Mouse (Mus musculus): Measurements from ENCODE around the gene Shb. TPM values are rescaled to one million over a fixed set of nuclear protein-coding genes. Genes with fewer than 3 reads are reported as not detected.

Gene Shb
- polyA plus RNA-seq, 1 experiment from 2014 or later: 7.3 TPM

- WGBS: 64% methylated on average over 4 of the region's 4 CpGs
- DNase-seq (ENCODE audit: low spot score) (no peak), ATAC-seq (replicated peaks; ENCODE audit: low FRiP score, low TSS enrichment, low read depth) (no peak)
- Histone ChIP-seq H3K27ac (ENCODE audit: low read depth) (no peak overlapping the region), H3K4me2 (ENCODE audit: low read length) (no peak overlapping the region), H3K9ac (ENCODE audit: low read length) (no peak overlapping the region), H3K27me3 (replicated peaks; ENCODE audit: control insufficient read depth, insufficient read depth, low read length) (no peaks in the 10 kb centered on the region), H3K4me3 (ENCODE audit: low read depth, low read length) (no peak overlapping the region), H3K36me3 (ENCODE audit: control insufficient read depth, insufficient read depth, low read length) (peaks cover 15% of the 10 kb centered on the region; the same call in 1 of the 2 replicates), H3K9me3 (ENCODE audit: control insufficient read depth, low read length) (no peaks in the 10 kb centered on the region), H3K4me1 (replicated peaks; ENCODE audit: control insufficient read depth, insufficient read depth, low read length) (peaks cover 35% of the 10 kb centered on the region)
These were observed 77.3 kb downstream of the Shb start for GRCm38 (mm10) chr4:45455001-45455400.

- H3K27me3 ChIP-seq (replicated peaks; ENCODE audit: control insufficient read depth, insufficient read depth, low read length): no peaks in the 10 kb centered on the region
- peaks cover 26% of the 10 kb centered on the region for H3K4me1 ChIP-seq (replicated peaks; ENCODE audit: control insufficient read depth, insufficient read depth, low read length)
- peaks cover 15% of the 10 kb centered on the region; the same call in 1 of the 2 replicates for H3K36me3 ChIP-seq (ENCODE audit: control insufficient read depth, insufficient read depth, low read length)
- H3K9ac ChIP-seq (ENCODE audit: low read length): no peak overlapping the region
- no peak overlapping the region for H3K4me3 ChIP-seq (ENCODE audit: low read depth, low read length)
- peak; percentile 62 for DNase-seq (ENCODE audit: low spot score)
- WGBS: 66% methylated on average over 3 of the region's 3 CpGs
- no peaks in the 10 kb centered on the region for H3K9me3 ChIP-seq (ENCODE audit: control insufficient read depth, low read length)
- H3K27ac ChIP-seq (ENCODE audit: low read depth): peak overlapping the region; percentile 88
- peak; percentile 65 for ATAC-seq (replicated peaks; ENCODE audit: low FRiP score, low TSS enrichment, low read depth)
- H3K4me2 ChIP-seq (ENCODE audit: low read length): no peak overlapping the region
These were observed 78.9 kb downstream of the Shb start for GRCm38 (mm10) chr4:45453271-45453851.

- peak overlapping the region; percentile 1; the same call in 1 of the 2 replicates for H3K4me2 ChIP-seq (ENCODE audit: low read length)
These were observed 79.6 kb downstream of the Shb start for GRCm38 (mm10) chr4:45452569-45453111.

GRCm38 (mm10) chr4:45449012-45449411 lies 83.3 kb downstream of the Shb start:
- Histone ChIP-seq H3K9ac (ENCODE audit: low read length) (no peak overlapping the region), H3K27me3 (replicated peaks; ENCODE audit: control insufficient read depth, insufficient read depth, low read length) (no peaks in the 10 kb centered on the region), H3K36me3 (ENCODE audit: control insufficient read depth, insufficient read depth, low read length) (peaks cover 9% of the 10 kb centered on the region), H3K4me2 (ENCODE audit: low read length) (no peak overlapping the region), H3K4me3 (ENCODE audit: low read depth, low read length) (no peak overlapping the region), H3K27ac (ENCODE audit: low read depth) (no peak overlapping the region), H3K9me3 (ENCODE audit: control insufficient read depth, low read length) (no peaks in the 10 kb centered on the region), H3K4me1 (replicated peaks; ENCODE audit: control insufficient read depth, insufficient read depth, low read length) (peaks cover 19% of the 10 kb centered on the region)
- no peak for DNase-seq (ENCODE audit: low spot score)
- WGBS: 78% methylated on average over 5 of the region's 5 CpGs
- ATAC-seq (replicated peaks; ENCODE audit: low FRiP score, low TSS enrichment, low read depth): no peak

More at GRCm38 (mm10) chr4:45452569-45453111, 79.6 kb downstream of the Shb start:
- Histone ChIP-seq H3K27me3 (replicated peaks; ENCODE audit: control insufficient read depth, insufficient read depth, low read length) (no peaks in the 10 kb centered on the region), H3K4me1 (replicated peaks; ENCODE audit: control insufficient read depth, insufficient read depth, low read length) (peaks cover 26% of the 10 kb centered on the region), H3K36me3 (ENCODE audit: control insufficient read depth, insufficient read depth, low read length) (peaks cover 11% of the 10 kb centered on the region; the same call in 1 of the 2 replicates), H3K9me3 (ENCODE audit: control insufficient read depth, low read length) (no peaks in the 10 kb centered on the region), H3K27ac (ENCODE audit: low read depth) (peak overlapping the region; percentile 88), H3K9ac (ENCODE audit: low read length) (no peak overlapping the region), H3K4me3 (ENCODE audit: low read depth, low read length) (no peak overlapping the region)
- ATAC-seq (replicated peaks; ENCODE audit: low FRiP score, low TSS enrichment, low read depth) (peak; percentile 67), DNase-seq (ENCODE audit: low spot score) (no peak)
- 60% methylated on average over 7 of the region's 7 CpGs for WGBS

- no peak overlapping the region for H3K4me3 ChIP-seq (ENCODE audit: low read depth, low read length)
- no peak overlapping the region for H3K9ac ChIP-seq (ENCODE audit: low read length)
- no peaks in the 10 kb centered on the region for H3K9me3 ChIP-seq (ENCODE audit: control insufficient read depth, low read length)
- H3K27me3 ChIP-seq (replicated peaks; ENCODE audit: control insufficient read depth, insufficient read depth, low read length): no peaks in the 10 kb centered on the region
- DNase-seq (ENCODE audit: low spot score): no peak
- no peak for ATAC-seq (replicated peaks; ENCODE audit: low FRiP score, low TSS enrichment, low read depth)
- H3K36me3 ChIP-seq (ENCODE audit: control insufficient read depth, insufficient read depth, low read length): peaks cover 14% of the 10 kb centered on the region
- WGBS: 88% methylated on average over 7 of the region's 7 CpGs
- H3K4me2 ChIP-seq (ENCODE audit: low read length): no peak overlapping the region
- H3K27ac ChIP-seq (ENCODE audit: low read depth): no peak overlapping the region
- peaks cover 14% of the 10 kb centered on the region for H3K4me1 ChIP-seq (replicated peaks; ENCODE audit: control insufficient read depth, insufficient read depth, low read length)
These were observed 83.8 kb downstream of the Shb start for GRCm38 (mm10) chr4:45448481-45448880.

- Histone ChIP-seq H3K4me3 (ENCODE audit: low read depth, low read length) (no peak overlapping the region), H3K4me1 (replicated peaks; ENCODE audit: control insufficient read depth, insufficient read depth, low read length) (peaks cover 2% of the 10 kb centered on the region; the same call in 1 of the 2 replicates), H3K9me3 (ENCODE audit: control insufficient read depth, low read length) (no peaks in the 10 kb centered on the region), H3K27me3 (replicated peaks; ENCODE audit: control insufficient read depth, insufficient read depth, low read length) (no peaks in the 10 kb centered on the region), H3K27ac (ENCODE audit: low read depth) (no peak overlapping the region), H3K36me3 (ENCODE audit: control insufficient read depth, insufficient read depth, low read length) (peaks cover 14% of the 10 kb centered on the region), H3K4me2 (ENCODE audit: low read length) (no peak overlapping the region), H3K9ac (ENCODE audit: low read length) (no peak overlapping the region)
- DNase-seq (ENCODE audit: low spot score) (no peak), ATAC-seq (replicated peaks; ENCODE audit: low FRiP score, low TSS enrichment, low read depth) (no peak)
- WGBS: 90% methylated on average over 5 of the region's 5 CpGs
These were observed 85.1 kb downstream of the Shb start for GRCm38 (mm10) chr4:45447196-45447595.

- DNase-seq (ENCODE audit: low spot score) (no peak), ATAC-seq (replicated peaks; ENCODE audit: low FRiP score, low TSS enrichment, low read depth) (no peak)
- Histone ChIP-seq H3K27ac (ENCODE audit: low read depth) (no peak overlapping the region), H3K4me2 (ENCODE audit: low read length) (no peak overlapping the region), H3K27me3 (replicated peaks; ENCODE audit: control insufficient read depth, insufficient read depth, low read length) (no peaks in the 10 kb centered on the region), H3K9me3 (ENCODE audit: control insufficient read depth, low read length) (no peaks in the 10 kb centered on the region), H3K4me1 (replicated peaks; ENCODE audit: control insufficient read depth, insufficient read depth, low read length) (no peaks in the 10 kb centered on the region), H3K4me3 (ENCODE audit: low read depth, low read length) (no peak overlapping the region), H3K9ac (ENCODE audit: low read length) (no peak overlapping the region), H3K36me3 (ENCODE audit: control insufficient read depth, insufficient read depth, low read length) (peaks cover 14% of the 10 kb centered on the region)
- WGBS: 74% methylated on average over 3 of the region's 3 CpGs
These were observed 87.0 kb downstream of the Shb start for GRCm38 (mm10) chr4:45445235-45445634.

GRCm38 (mm10) chr4:45444813-45445212 lies 87.5 kb downstream of the Shb start:
- Histone ChIP-seq H3K27me3 (replicated peaks; ENCODE audit: control insufficient read depth, insufficient read depth, low read length) (no peaks in the 10 kb centered on the region), H3K4me2 (ENCODE audit: low read length) (no peak overlapping the region), H3K27ac (ENCODE audit: low read depth) (no peak overlapping the region), H3K4me3 (ENCODE audit: low read depth, low read length) (no peak overlapping the region), H3K9me3 (ENCODE audit: control insufficient read depth, low read length) (no peaks in the 10 kb centered on the region), H3K36me3 (ENCODE audit: control insufficient read depth, insufficient read depth, low read length) (peaks cover 14% of the 10 kb centered on the region), H3K9ac (ENCODE audit: low read length) (no peak overlapping the region), H3K4me1 (replicated peaks; ENCODE audit: control insufficient read depth, insufficient read depth, low read length) (peaks cover 1% of the 10 kb centered on the region; the same call in 1 of the 2 replicates)
- 33% methylated on average over 4 of the region's 4 CpGs for WGBS
- ATAC-seq (replicated peaks; ENCODE audit: low FRiP score, low TSS enrichment, low read depth) (no peak), DNase-seq (ENCODE audit: low spot score) (no peak)

- DNase-seq (ENCODE audit: low spot score) (no peak), ATAC-seq (replicated peaks; ENCODE audit: low FRiP score, low TSS enrichment, low read depth) (no peak)
- Histone ChIP-seq H3K9ac (ENCODE audit: low read length) (no peak overlapping the region), H3K9me3 (ENCODE audit: control insufficient read depth, low read length) (no peaks in the 10 kb centered on the region), H3K36me3 (ENCODE audit: control insufficient read depth, insufficient read depth, low read length) (peaks cover 14% of the 10 kb centered on the region), H3K27ac (ENCODE audit: low read depth) (no peak overlapping the region), H3K4me3 (ENCODE audit: low read depth, low read length) (no peak overlapping the region), H3K4me2 (ENCODE audit: low read length) (no peak overlapping the region), H3K27me3 (replicated peaks; ENCODE audit: control insufficient read depth, insufficient read depth, low read length) (no peaks in the 10 kb centered on the region), H3K4me1 (replicated peaks; ENCODE audit: control insufficient read depth, insufficient read depth, low read length) (peaks cover 13% of the 10 kb centered on the region)
- 85% methylated on average over 7 of the region's 7 CpGs for WGBS
These were observed 88.6 kb downstream of the Shb start for GRCm38 (mm10) chr4:45443652-45444051.
